Comparison of ENCODE assay signal across 8 mouse cellular contexts in the genomic region with DNA sequence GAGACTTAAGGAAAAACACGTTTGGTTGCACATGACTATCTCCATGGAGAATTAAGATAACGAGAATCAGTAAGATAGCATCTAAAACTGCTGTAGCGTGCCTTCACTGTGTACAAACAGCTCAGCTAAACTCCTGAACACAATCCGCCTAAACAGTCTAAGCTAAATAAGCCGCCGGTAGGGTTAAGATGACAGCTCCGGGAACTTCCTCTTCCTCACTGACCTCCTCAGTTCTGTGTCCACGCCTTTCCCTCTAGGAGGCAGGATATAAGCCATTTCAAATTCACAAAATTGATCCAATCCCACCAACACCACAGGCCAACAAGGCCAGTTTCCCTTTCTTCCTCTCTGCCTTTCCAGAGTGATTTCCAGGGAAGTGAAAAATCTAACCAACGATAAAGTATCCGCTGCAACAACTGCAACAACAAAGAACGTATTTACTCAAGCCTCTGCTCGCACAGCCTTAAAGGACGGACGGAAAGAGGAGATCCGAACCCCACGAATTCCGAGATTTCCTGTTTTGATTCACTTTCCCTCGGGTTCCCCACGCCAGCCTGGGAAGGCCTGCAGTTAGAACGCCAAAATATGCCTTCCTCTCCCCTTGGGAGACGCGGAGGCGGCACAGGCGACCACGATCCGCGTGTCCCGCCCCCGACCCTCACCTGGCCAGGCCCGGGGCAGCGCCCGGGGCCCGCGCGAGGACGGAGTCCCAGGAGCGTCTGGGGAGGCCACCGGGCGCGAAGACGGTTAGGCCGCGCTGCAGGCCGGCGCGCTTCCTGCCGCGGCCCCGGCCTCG. TPM values are rescaled to one million over a fixed set of nuclear protein-coding genes. Genes with fewer than 3 reads are reported as not detected.
A peak's percentile ranks its signal among the peaks of the same experiment; 100 is the strongest.
DNase-seq lines count a peak whose midpoint lies in the region; ATAC-seq and TF ChIP-seq lines count a peak whose summit lies in the region.

No protein-coding gene starts in this region.

- peak; percentile 51 for DNase-seq in adrenal gland, postnatal 14 days
- DNase-seq in heart, postnatal 36 days: peak; percentile 33 to 60
- DNase-seq in layer of hippocampus, postnatal 10 days (ENCODE audit: low spot score in 2 of 2): peak; percentile 38 to 43
- peak; percentile 59 for DNase-seq in lung, postnatal 25 days (ENCODE audit: low spot score)
- peak; percentile 53 for DNase-seq in retina, embryonic 14.5 days (ENCODE audit: low spot score)

- no peaks in the 10 kb centered on the region for H3K27me3 ChIP-seq in ES-Bruce4 (ENCODE audit: control insufficient read depth, insufficient read depth, low read length, poor library complexity, severe bottlenecking)
- H3K27me3 ChIP-seq in embryonic facial prominence, embryonic 13.5 days: no peaks in the 10 kb centered on the region

- no peaks in the 10 kb centered on the region for H3K4me1 ChIP-seq in ES-Bruce4 (ENCODE audit: control insufficient read depth, insufficient read depth, low read length)
- peaks cover 16% of the 10 kb centered on the region for H3K4me1 ChIP-seq in embryonic facial prominence, embryonic 13.5 days

- TF ChIP-seq POLR2A in ES-Bruce4 (IDR thresholded peaks at IDR 0.05; ENCODE audit: insufficient read depth, low read length): no peak

- WGBS in embryonic facial prominence, embryonic 13.5 days: under 1% methylated on average over 48 of the region's 50 CpGs

- intact Hi-C loops in heart, postnatal 36 days (cut with DNase I): loop anchor here (5.0 to 10.0 kb wide), 3 partner anchors 58 to 186 kb away; no protein-coding TSS in a partner anchor

- peak; percentile 0; the same call in 1 of the 2 replicates for ATAC-seq in embryonic facial prominence, embryonic 13.5 days (ENCODE audit: insufficient number of reproducible peaks, insufficient read depth, low FRiP score, low TSS enrichment, low read depth)
- ATAC-seq in erythroid progenitor cell, adult 5-6 weeks (replicated peaks; ENCODE audit: low FRiP score, poor library complexity, severe bottlenecking): no peak

- TF ChIP-seq EP300 in ES-Bruce4 (IDR thresholded peaks at IDR 0.05; ENCODE audit: insufficient read depth, low read depth, low read length): no peak

- peak overlapping the region; percentile 84 for H3K4me3 ChIP-seq in ES-Bruce4 (ENCODE audit: low read depth, low read length)
- H3K4me3 ChIP-seq in embryonic facial prominence, embryonic 13.5 days: peak overlapping the region; percentile 98

- peak overlapping the region; percentile 79 for H3K9ac ChIP-seq in ES-Bruce4 (ENCODE audit: low read depth, poor library complexity, severe bottlenecking)
- H3K9ac ChIP-seq in embryonic facial prominence, embryonic 13.5 days: peak overlapping the region; percentile 99

- H3K36me3 ChIP-seq in ES-Bruce4 (ENCODE audit: control insufficient read depth, insufficient read depth, low read length, poor library complexity, severe bottlenecking): no peaks in the 10 kb centered on the region
- no peaks in the 10 kb centered on the region for H3K36me3 ChIP-seq in embryonic facial prominence, embryonic 13.5 days

- no peak for TF ChIP-seq CTCF in ES-Bruce4 (IDR thresholded peaks at IDR 0.05; ENCODE audit: low read depth, low read length)

- H3K4me2 ChIP-seq in embryonic facial prominence, embryonic 13.5 days: peak overlapping the region; percentile 67

- H3K27ac ChIP-seq in ES-Bruce4 (ENCODE audit: insufficient read depth, low read length): no peak overlapping the region
- peak overlapping the region; percentile 97 for H3K27ac ChIP-seq in embryonic facial prominence, embryonic 13.5 days

- no peaks in the 10 kb centered on the region for H3K9me3 ChIP-seq in ES-Bruce4 (replicated peaks; ENCODE audit: control insufficient read depth, insufficient read depth, low read length, poor library complexity, severe bottlenecking)
- no peaks in the 10 kb centered on the region for H3K9me3 ChIP-seq in embryonic facial prominence, embryonic 13.5 days

RNA-seq across cellular contexts. Expression of gene Cnot6l, which starts 3.3 kb away (rescaled TPM):
- polyA plus RNA-seq in ES-Bruce4 (2011; ENCODE audit: insufficient read depth, insufficient read length, low read depth, missing spikeins): 42.6 and 47.1 TPM in 2 replicates
- total RNA-seq in adrenal gland, postnatal 14 days (2021): 86.3 and 94.8 TPM in 2 replicates
- polyA plus RNA-seq in embryonic facial prominence, embryonic 13.5 days (2015; fragmentation: Nextera tagmentation; extraction: Ambion mirVana): 20.4 and 24.5 TPM in 2 replicates
- total RNA-seq in heart, postnatal 36 days (2021): 10 to 100 TPM; 76.6 to 78.7 TPM
- 10 to 100 TPM; 63.3 to 80.5 TPM for total RNA-seq in layer of hippocampus, postnatal 10 days (2021)
- total RNA-seq in erythroid progenitor cell, adult 5-6 weeks (2015; ENCODE audit: low replicate concordance): 18.0 and 20.5 TPM in 2 replicates
- total RNA-seq in erythroid progenitor cell, adult 5-6 weeks (2017; ENCODE audit: low replicate concordance): 7.0 and 8.0 TPM in 2 replicates

RNA-seq across cellular contexts. Expression of gene Mrpl1, which starts 48.6 kb away (rescaled TPM):
- 35.5 and 36.9 TPM in 2 replicates for polyA plus RNA-seq in ES-Bruce4 (2011; ENCODE audit: insufficient read depth, insufficient read length, low read depth, missing spikeins)
- 22.2 and 23.2 TPM in 2 replicates for total RNA-seq in adrenal gland, postnatal 14 days (2021)
- 19.5 and 21.5 TPM in 2 replicates for polyA plus RNA-seq in embryonic facial prominence, embryonic 13.5 days (2015; fragmentation: Nextera tagmentation; extraction: Ambion mirVana)
- 10 to 100 TPM; 28.8 to 32.6 TPM for total RNA-seq in heart, postnatal 36 days (2021)
- total RNA-seq in layer of hippocampus, postnatal 10 days (2021): 10 to 100 TPM; 15.0 to 15.3 TPM
- 7.1 and 9.4 TPM in 2 replicates for total RNA-seq in erythroid progenitor cell, adult 5-6 weeks (2015; ENCODE audit: low replicate concordance)
- 10.7 and 11.9 TPM in 2 replicates for total RNA-seq in erythroid progenitor cell, adult 5-6 weeks (2017; ENCODE audit: low replicate concordance)
